Mouse (Mus musculus): Measurements from ENCODE around the gene Smarca1.

The Smarca1 gene

GRCm38 (mm10) chrX:47764440-47764839, 128.3 kb downstream of the Smarca1 start:
- no peak for DNase-seq (ENCODE audit: low read depth, low spot score)

GRCm38 (mm10) chrX:47760212-47760611, 132.6 kb downstream of the Smarca1 start:
- DNase-seq (ENCODE audit: low read depth, low spot score), result no peak
